Mouse (Mus musculus) splenic B cell, adult 2 months (primary cell): ENCODE results near the gene Ice2.
A peak's percentile ranks its signal among the peaks of the same experiment; 100 is the strongest.

Source experiments
- DNase-seq: peaks from one replicate; pipeline ENCODE4 v3.0.0-alpha.2; 2011; ENCODE audit warnings: low read depth, low spot score
- H3K27me3 ChIP-seq: 2 replicates; pipeline ENCODE4 v1.6.1; 2012; ENCODE audit warnings: mild to moderate bottlenecking, low read length, moderate library complexity, mixed read lengths; ENCODE audit not compliant: control insufficient read depth, poor library complexity, insufficient read depth, severe bottlenecking
- H3K36me3 ChIP-seq: 2 replicates; pipeline ENCODE4 v1.6.1; 2012; ENCODE audit warnings: mild to moderate bottlenecking, low read length, moderate library complexity, mixed read lengths; ENCODE audit not compliant: control insufficient read depth, poor library complexity, insufficient read depth, severe bottlenecking

The Ice2 gene

GRCm38 (mm10) chr9:69463046-69463445, 65.3 kb downstream of the Ice2 start:
- Histone ChIP-seq H3K27me3 (no peaks in the 10 kb centered on the region), H3K36me3 (no peaks in the 10 kb centered on the region)
- DNase-seq: no peak

GRCm38 (mm10) chr9:69464109-69464756, 66.5 kb downstream of the Ice2 start:
- Histone ChIP-seq H3K36me3 (no peaks in the 10 kb centered on the region), H3K27me3 (no peaks in the 10 kb centered on the region)
- no peak for DNase-seq

DNA sequence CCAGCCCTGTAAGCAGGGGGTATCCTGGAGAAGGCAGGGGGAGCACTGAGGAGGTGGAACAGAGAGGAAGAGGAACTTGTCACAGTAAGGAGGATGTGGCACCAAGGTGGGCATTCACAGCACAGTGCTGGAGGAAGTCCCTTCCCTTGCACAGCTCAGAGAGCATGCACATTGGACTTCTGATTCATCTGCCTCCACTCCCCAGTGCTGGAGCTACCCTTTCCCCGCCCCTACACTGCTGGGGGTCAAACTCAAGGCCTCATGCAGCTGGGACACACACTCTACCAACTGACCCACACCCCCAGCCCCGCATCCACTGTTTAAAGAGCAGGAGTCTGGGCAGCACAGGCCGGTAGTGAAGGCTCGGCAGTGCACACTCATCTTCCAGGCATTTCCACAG, 68.4 kb downstream of the Ice2 start:
- H3K27me3 ChIP-seq: no peaks in the 10 kb centered on the region
- no peak for DNase-seq
- H3K36me3 ChIP-seq: no peaks in the 10 kb centered on the region

DNA sequence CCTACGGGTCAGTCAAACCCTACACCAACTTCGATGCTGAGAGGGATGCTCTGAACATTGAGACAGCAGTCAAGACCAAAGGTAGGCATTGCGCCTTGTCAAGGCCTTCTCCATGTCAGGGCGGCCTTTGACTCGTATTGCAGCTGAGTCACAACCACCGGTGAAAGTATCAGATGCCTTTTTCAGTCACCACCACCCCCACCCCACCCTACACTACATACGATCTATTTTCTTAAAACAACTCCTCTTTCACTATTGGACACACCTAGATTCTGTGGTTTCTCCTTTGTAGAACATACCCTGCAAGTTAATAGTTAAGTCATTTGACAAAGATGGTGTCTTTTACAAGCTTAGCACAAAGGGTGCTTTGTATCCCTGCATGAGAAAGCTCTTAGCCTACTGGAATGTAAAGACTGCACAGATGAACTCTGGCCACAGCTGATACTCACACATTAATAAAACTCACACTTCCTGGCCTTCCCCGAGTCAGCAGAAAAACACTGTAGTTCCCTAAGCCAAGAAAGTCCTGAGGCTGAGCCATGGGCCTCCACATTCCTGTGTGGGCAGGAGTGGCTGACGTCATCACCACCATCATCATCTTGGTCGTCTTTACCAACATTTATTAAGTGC, 69.7 kb downstream of the Ice2 start:
- DNase-seq: no peak
- H3K36me3 ChIP-seq: no peaks in the 10 kb centered on the region
- H3K27me3 ChIP-seq: no peaks in the 10 kb centered on the region

- DNase-seq: no peak
- Histone ChIP-seq H3K27me3 (no peaks in the 10 kb centered on the region), H3K36me3 (no peaks in the 10 kb centered on the region)
These were observed 71.3 kb downstream of the Ice2 start for GRCm38 (mm10) chr9:69468991-69469390.

DNA sequence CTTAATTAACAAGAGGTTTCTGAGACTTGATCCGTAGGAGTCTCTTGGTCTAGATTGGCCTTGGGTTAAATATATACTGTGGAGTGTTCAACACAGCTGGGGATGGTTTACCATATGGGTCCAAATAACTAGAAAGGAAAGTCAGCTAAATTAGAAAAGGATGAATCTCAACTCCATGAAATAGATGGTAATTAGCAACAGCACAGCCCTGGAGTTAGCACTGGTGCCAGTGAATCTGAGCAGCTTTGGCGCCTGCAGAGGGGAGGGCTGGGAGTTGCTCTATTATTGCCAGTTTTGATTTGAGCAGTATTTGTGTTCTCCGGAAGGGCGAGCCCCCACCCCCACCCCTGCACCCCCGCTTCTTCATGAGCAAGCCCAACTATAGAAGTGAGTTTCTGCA, 72.7 kb downstream of the Ice2 start:
- Histone ChIP-seq H3K36me3 (no peaks in the 10 kb centered on the region), H3K27me3 (no peaks in the 10 kb centered on the region)
- no peak for DNase-seq

DNA sequence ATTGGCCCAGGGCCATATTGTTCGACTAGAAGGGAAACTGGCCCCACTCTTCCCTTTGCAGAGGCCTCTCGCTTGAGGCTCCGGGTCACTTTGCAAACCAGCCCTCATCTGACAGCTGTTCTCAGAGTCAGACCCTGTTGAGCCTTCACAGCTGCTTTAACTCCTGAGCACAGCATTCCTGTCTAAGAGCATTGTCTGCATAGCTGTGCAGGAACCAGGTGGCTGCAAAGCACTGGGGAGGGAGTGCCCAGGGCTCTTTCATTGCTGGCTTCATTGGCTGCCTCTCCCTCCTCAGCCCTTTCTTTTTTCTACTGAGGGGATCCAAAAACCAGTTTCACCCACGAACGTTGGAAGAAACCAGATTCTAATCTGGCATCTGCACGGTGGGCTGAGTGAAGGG, 73.2 kb downstream of the Ice2 start:
- Histone ChIP-seq H3K36me3 (no peaks in the 10 kb centered on the region), H3K27me3 (no peaks in the 10 kb centered on the region)
- no peak for DNase-seq

GRCm38 (mm10) chr9:69472724-69473123, 75.0 kb downstream of the Ice2 start:
- Histone ChIP-seq H3K27me3 (no peaks in the 10 kb centered on the region), H3K36me3 (no peaks in the 10 kb centered on the region)
- DNase-seq: no peak

GRCm38 (mm10) chr9:69475873-69476272, 78.2 kb downstream of the Ice2 start:
- no peak for DNase-seq
- Histone ChIP-seq H3K36me3 (no peaks in the 10 kb centered on the region), H3K27me3 (no peaks in the 10 kb centered on the region)

- no peaks in the 10 kb centered on the region for H3K27me3 ChIP-seq
- H3K36me3 ChIP-seq: no peaks in the 10 kb centered on the region
- DNase-seq: no peak
These were observed 79.6 kb downstream of the Ice2 start for GRCm38 (mm10) chr9:69477195-69477823.

- Histone ChIP-seq H3K36me3 (no peaks in the 10 kb centered on the region), H3K27me3 (no peaks in the 10 kb centered on the region)
- DNase-seq: no peak
These were observed 80.1 kb downstream of the Ice2 start for GRCm38 (mm10) chr9:69477824-69478222.

GRCm38 (mm10) chr9:69480344-69480743, 82.6 kb downstream of the Ice2 start:
- Histone ChIP-seq H3K27me3 (no peaks in the 10 kb centered on the region), H3K36me3 (no peaks in the 10 kb centered on the region)
- peak; percentile 86 for DNase-seq
